Mouse (Mus musculus) kidney, adult 2 months (tissue): Measurements from ENCODE around the gene Cacna1c.

Source experiments
- CTCF ChIP-seq: fragments of 200-500 bp; conservative IDR thresholded peaks from 2 replicates; pipeline ENCODE4 v1.5.1; 2011; ENCODE audit warnings: low read depth, mild to moderate bottlenecking, control low read depth, low read length, moderate library complexity, mixed read lengths; ENCODE audit not compliant: insufficient read depth, insufficient read length
- POLR2A ChIP-seq: fragments of 200-500 bp; IDR thresholded peaks from one replicate; pipeline ENCODE4 v1.6.1; 2011; ENCODE audit warnings: low read depth, low read length, control low read depth

- no peak for TF ChIP-seq CTCF
- no peak for TF ChIP-seq POLR2A
These were observed 116.6 kb downstream of the Cacna1c start for GRCm38 (mm10) chr6:119079626-119080025.
